Mouse (Mus musculus) c-Kit-positive CD71-negative TER-119-negative erythroid progenitor cells, embryonic 14.5 days (primary cell): ENCODE results near the gene Ubl7.

Experiments used
- DNase-seq: peaks from one replicate; pipeline ENCODE4 v3.0.0-alpha.2; 2013; ENCODE audit warnings: low read depth

Gene Ubl7

GRCm38 (mm10) chr9:57948333-57948931 is 37.7 kb downstream of the Ubl7 start:
- DNase-seq, result no peak

DNA sequence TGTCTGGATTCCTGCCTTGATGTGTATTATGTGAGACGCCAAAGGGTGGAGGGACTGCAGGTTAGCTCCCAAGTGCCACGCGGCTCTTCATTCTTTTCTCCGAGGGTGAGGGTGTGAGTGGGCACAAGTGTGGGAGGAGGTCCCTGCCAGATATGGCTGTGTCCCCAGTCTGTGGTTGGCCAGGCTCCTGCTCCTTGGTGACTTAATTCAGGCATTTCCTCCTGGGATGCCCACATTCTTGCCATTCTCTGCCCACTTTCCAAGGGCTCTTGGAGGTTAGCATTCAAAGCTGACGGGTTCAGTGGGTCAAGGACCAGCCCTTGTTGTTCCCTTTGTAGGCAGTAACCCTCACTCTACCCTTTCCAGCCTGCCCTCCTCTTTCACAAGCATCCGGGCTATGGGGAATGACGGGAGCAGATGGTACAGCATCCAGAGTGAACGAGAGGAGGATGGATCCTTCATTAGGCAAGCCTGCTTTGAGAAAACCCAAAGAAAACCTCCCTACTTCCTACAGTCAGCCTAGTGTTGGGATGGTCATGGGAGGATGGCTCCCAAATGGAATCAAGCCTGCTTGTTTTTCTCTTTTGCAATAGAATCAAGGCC is 38.4 kb downstream of the Ubl7 start:
- no peak for DNase-seq

- no peak for DNase-seq
Observed at GRCm38 (mm10) chr9:57949879-57950278, 39.1 kb downstream of the Ubl7 start.

GRCm38 (mm10) chr9:57950519-57950918 is 39.7 kb downstream of the Ubl7 start:
- no peak for DNase-seq

- no peak for DNase-seq
Observed at GRCm38 (mm10) chr9:57951993-57952392, 41.2 kb downstream of the Ubl7 start.

GRCm38 (mm10) chr9:57954962-57955744 is 44.4 kb downstream of the Ubl7 start:
- no peak for DNase-seq

DNA sequence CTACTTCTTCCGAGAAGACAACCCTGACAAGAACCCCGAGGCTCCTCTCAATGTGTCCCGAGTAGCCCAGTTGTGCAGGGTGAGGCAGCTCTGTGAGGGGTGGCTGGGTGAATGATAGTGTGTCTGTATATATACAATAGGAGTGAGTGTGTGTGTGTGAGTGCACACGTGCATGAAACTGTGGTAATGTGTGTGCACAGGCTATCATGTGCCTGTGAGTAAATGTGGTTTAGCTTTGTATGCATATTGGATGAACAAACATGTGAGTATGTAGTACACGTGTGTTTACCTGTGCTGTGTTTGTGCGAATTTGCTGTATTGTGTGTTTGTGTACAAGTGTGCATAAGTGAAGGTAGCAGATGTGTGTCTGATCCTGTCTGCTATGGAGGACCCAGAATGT is 45.0 kb downstream of the Ubl7 start:
- no peak for DNase-seq

DNA sequence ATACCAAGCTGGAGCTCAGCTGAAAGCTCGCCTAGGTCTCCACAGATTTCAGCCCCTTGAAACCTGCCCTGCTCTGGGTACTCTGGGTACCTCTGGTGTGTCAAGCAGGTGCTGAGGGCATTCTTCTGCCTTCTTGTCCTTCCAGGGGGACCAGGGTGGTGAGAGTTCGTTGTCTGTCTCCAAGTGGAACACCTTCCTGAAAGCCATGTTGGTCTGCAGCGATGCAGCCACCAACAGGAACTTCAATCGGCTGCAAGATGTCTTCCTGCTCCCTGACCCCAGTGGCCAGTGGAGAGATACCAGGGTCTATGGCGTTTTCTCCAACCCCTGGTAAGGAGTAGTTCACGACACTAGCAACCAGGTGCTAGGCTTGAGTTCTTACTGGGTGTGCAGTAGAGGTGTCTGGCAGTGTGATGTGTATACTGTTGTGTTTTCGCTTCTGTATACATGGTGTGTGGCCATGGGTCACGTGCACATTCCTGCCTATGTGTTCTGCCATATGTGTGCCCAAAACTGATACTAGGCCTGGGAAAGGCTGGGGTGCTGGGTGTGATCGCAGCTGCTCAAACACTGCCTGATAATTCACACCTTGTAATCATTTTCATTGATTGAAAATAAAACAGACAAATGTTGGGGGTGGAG is 45.5 kb downstream of the Ubl7 start:
- DNase-seq, result no peak

GRCm38 (mm10) chr9:57956838-57957236 is 46.1 kb downstream of the Ubl7 start:
- no peak for DNase-seq

DNA sequence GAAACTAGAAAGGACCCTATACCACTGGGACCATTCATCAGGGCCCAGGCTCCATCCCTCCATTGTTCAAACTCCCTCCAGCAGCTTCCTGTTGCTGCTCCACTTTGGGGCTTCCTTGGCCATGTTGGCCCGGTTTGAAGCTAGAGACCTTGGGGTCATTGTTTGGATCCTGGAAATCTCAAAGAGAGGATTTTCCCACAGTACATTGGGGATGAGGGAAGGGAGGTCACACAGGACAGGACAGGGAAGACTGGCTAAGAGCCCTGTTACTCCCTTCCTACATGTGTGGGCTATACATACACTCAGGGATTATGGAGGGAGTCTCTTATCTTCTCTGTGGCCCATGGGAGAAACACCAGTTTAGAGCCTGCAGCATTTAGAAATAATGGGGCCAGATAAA is 47.8 kb downstream of the Ubl7 start:
- DNase-seq, result no peak

GRCm38 (mm10) chr9:57959399-57959798 is 48.6 kb downstream of the Ubl7 start:
- DNase-seq, result no peak

- DNase-seq, result no peak
Observed at GRCm38 (mm10) chr9:57959886-57960866, 49.4 kb downstream of the Ubl7 start.

DNA sequence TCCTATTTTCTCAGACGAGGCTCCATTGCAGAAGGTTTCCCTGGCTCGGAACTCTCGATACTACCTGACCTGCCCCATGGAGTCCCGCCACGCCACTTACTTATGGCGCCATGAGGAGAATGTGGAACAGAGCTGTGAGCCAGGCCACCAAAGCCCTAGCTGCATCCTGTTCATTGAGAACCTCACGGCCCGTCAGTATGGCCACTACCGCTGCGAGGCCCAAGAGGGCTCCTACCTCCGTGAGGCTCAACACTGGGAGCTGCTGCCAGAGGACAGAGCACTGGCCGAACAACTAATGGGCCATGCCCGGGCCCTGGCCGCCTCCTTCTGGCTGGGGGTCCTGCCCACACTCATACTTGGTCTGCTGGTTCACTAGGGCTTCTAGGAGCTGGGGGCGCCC is 50.4 kb downstream of the Ubl7 start:
- DNase-seq, result no peak

DNA sequence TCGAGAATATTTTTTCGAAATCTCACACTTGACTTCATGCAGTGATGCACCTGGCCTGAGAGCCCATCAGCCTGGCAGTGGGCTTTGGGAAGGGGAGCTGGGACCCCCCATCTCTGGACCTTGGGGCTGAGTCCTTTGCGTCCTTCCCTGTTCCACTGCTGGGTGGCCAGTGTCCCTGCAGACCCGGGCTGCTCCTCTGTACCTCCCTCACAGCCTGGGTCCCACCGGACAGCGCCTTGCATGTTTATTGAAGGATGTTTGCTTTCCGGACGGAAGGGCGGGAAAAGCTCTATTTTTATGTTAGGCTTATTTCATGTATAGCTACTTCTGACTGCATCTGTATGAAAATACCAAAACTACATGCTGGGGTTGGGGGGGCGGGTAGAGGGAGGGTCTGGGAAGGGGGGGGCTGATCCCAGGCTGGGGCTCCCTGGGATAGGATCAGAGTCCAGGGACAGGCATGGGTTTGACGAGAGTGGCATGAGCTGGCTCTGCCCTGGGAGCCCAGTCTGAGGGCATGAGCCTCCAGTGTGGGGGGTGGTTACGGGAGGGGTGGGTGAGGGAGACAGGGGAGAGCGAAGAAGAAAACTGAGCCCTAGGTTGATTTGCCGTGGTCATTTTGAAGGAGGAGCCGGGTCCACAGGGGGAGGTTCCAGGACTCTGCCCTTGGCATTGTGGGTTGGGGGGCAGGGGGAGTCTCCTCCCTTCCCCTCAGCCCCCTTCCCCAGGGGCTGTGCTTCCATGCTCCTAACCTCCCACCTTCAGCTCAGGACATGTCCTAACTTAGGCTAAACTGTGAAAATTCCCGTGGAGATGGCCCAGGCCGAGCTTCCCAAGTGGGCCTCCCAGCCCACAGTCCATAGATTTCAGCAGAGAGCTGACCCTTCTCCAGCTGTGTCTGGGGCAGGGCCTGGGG is 51.3 kb downstream of the Ubl7 start:
- DNase-seq, result no peak

GRCm38 (mm10) chr9:57963249-57963997 is 52.6 kb downstream of the Ubl7 start:
- no peak for DNase-seq

DNA sequence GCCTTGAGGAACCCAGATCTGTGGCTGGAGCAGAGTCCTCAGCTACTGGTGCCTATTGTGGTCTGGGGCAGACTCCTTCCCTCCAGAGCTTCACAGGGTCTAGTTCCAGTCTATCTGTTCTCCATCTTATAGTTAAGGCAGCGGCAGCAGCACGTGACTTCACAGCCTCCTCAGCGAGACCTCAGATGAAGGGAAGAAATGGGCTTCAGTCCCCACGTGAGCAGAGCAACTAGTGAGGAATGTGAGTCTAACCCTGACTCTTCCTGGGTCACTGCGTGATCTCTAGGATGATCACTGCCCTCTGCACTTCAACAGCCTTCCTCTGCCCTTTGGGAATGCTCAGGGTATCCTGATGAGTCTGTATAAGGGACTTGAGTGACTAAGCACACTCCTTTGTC is 53.2 kb downstream of the Ubl7 start:
- no peak for DNase-seq

GRCm38 (mm10) chr9:57964528-57965250 is 53.9 kb downstream of the Ubl7 start:
- DNase-seq, result no peak

- DNase-seq, result no peak
Observed at GRCm38 (mm10) chr9:57965281-57966185, 54.8 kb downstream of the Ubl7 start.
